Mouse (Mus musculus): Measurements from ENCODE around the gene H2-DMa. TPM values are rescaled to one million over a fixed set of nuclear protein-coding genes. Genes with fewer than 3 reads are reported as not detected.
A peak's percentile ranks its signal among the peaks of the same experiment; 100 is the strongest.

H2-DMa gene
- total RNA-seq, 2 experiments from 2014 or later: 26.6 to 27.7 TPM

- DNase-seq (ENCODE audit: extremely low spot score in 1 of 2, low spot score in 2 of 2): peak; percentile 86 to 92
- intact Hi-C loops (cut with DNase I): no loop called here
Measured at GRCm38 (mm10) chr17:34121172-34121878, 2.0 kb downstream of the H2-DMa start.

GRCm38 (mm10) chr17:34121879-34122187, 2.5 kb downstream of the H2-DMa start:
- DNase-seq (ENCODE audit: extremely low spot score in 1 of 2, low spot score in 2 of 2): peak; percentile 60 to 85
- intact Hi-C loops (cut with DNase I): no loop called here

- intact Hi-C loops (cut with DNase I): no loop called here
Measured at GRCm38 (mm10) chr17:34122188-34122984, 3.0 kb downstream of the H2-DMa start, which contains the start of gene Brd2. Gene Brd2, minus strand, starts transcription at chr17:34122634.

DNA sequence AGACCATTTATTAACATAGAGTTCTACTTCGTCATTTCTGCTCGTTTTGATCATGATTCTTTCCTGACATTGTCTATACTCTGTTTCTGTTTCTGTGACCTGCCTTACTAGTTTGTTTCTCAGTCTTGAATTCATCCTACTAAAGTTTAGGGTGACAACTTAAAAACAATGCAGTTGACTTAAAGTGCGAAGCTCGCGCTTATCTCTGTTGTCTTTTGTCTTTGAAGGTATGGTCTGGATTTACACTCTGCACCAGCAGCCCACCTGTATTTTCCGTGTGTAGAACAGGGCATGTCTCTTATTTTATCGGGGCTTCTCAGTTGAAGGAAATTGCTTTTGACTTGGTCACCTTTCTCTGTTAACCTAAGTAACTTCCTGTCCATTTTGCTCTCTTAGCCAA, 3.8 kb downstream of the H2-DMa start:
- no peak for DNase-seq (ENCODE audit: extremely low spot score in 1 of 2, low spot score in 2 of 2)
- intact Hi-C loops (cut with DNase I): no loop called here

More at GRCm38 (mm10) chr17:34122188-34122984, 3.0 kb downstream of the H2-DMa start, which contains the start of gene Brd2:
- peak; percentile 93 to 98 for DNase-seq (ENCODE audit: extremely low spot score in 1 of 2, low spot score in 2 of 2)

- DNase-seq (ENCODE audit: extremely low spot score in 1 of 2, low spot score in 2 of 2): no peak
- intact Hi-C loops (cut with DNase I): no loop called here
Measured at GRCm38 (mm10) chr17:34123518-34123917, 4.2 kb downstream of the H2-DMa start.

DNA sequence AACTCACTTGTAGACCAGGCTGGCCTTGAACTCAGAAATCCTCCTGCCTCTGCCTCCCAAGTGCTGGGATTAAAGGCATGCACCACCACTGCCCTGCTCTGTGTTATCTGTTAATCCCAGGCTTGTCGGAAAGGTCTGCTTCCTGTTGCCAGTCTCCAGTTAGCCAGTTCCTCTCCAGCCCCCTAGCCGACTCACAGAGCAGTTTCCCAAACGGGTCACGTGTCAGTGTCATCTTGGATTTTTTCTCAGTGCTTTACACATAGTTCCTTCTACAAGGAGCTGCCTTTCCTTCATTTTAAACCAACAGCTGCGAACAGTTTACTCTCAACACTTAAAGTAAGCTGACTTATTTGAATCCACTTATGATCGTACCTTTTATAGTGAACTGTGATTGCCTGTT, 5.3 kb downstream of the H2-DMa start:
- no peak for DNase-seq (ENCODE audit: extremely low spot score in 1 of 2, low spot score in 2 of 2)
- intact Hi-C loops (cut with DNase I): no loop called here

DNA sequence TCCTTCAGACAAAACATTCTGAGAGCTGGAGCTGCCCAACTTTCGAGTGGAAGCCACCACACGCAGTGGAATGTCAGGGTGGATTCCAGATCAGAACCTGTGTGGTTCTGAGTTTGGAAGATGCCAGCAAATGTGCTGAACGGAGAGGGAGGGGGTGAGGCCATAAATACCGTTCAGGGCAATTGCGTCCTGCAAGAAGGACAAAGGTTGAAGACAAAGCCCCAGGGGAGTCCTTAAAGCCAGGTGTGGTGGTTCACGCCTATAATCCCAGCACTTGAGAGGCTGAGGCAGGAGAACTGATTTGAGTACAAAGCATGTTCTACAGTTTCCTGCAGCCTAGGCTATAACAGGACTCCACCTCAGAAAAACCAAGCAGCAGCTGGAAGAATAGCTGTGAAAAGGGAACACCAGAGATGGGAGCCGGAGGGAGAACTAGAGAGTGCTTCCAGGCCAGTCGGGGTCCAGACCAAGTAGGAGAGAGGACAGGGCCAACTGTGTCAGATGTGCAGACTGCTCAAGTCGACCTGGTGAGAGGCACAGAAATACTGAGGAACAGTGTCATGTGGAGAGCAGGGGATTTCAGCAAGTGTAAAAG, 7.6 kb downstream of the H2-DMa start:
- no peak for DNase-seq (ENCODE audit: extremely low spot score in 1 of 2, low spot score in 2 of 2)
- intact Hi-C loops (cut with DNase I): no loop called here

DNA sequence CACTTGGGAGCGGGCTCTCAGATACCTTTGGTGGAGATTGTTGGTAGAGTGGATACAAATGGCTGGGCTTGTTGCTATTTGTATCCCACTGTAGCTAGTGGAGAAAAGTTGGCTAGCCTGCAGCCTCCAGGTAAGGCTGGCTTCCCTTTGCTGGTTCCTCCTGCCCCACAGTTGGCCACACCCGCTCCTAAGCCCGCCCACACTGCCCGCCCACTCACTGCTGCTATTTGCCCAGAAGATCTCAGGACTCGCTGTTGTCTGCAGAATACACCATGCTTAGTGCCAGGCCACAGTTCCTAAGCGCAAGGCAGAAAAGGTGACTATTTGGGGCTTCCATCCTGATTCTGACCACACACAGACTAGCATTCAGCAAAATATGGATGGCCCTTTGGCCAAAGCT, 8.1 kb downstream of the H2-DMa start:
- peak in 1 of 2 experiments; percentile 71 for DNase-seq (ENCODE audit: extremely low spot score in 1 of 2, low spot score in 2 of 2)
- intact Hi-C loops (cut with DNase I): no loop called here

DNA sequence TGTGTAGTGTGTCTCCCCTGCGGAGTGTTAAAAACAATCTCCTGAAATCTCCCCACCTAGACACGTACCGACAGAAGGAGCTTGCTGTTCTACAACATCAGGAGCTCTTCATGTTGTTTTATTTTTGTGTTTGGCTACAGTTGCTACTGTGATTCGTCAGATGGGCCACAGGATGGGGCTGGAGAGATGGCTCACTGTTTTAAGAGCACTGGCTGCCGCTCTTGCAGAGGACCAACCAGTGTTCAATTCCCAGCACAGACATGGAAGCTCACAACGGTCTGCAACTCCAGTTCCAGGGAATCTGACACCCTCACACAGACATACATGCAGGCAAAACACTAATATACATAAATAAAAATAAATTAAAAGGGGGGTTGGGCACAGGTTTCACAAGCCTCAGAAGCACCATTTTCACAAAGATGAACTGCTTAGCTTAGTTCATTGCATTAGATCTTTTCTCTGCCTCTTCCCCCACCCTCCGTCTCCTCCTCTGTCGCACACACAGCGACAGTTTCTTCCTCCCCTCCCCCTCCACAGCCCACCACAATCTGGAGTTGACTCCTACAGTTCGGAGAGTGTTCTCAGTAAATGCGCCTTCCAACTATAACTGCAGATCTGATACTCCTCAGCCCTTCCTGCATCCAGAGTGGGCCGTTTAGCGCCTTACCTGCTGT, 9.1 kb downstream of the H2-DMa start:
- intact Hi-C loops (cut with DNase I): no loop called here
- peak in 1 of 2 experiments; percentile 54 for DNase-seq (ENCODE audit: extremely low spot score in 1 of 2, low spot score in 2 of 2)

DNA sequence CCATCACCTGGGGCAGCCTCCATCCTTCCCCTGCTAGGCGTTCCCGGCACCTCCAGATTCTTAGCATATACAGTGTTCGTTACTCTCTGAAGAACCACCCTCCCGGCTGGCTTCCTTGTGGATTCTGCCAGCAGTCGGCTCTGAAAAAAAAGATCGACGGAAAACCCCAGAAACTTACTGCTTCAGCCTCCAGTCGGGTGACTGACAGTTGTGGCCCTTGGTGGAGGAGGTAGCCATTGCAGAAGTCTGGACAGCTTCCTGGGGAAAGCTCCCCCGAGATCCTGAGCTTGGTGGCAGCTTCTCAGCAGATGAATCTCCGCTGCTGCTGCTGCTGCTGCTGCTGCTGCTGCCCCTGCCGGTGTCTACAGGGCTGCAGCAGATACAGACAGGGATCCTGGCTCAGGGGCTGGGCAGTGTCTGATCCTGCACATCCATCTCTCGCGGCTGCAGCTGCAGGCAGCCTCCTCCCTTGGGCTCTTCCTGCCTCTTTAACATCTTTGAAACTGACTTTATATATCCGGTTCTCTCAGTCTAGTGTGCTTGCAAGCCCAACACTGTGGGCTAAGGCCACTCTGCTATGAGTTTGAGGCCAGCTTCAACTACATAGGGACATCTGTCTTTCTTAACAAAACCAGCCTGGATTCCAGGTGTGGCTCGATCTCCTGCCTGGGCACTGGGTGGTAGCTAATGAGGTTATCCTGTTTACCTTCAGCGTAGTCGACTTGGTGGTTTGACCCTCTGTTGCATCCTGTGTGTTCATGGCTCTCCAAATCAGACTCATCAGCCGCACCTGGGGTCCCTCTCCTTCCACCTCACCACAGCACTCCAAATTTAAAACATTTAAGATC, 9.8 kb downstream of the H2-DMa start:
- intact Hi-C loops (cut with DNase I): no loop called here

DNA sequence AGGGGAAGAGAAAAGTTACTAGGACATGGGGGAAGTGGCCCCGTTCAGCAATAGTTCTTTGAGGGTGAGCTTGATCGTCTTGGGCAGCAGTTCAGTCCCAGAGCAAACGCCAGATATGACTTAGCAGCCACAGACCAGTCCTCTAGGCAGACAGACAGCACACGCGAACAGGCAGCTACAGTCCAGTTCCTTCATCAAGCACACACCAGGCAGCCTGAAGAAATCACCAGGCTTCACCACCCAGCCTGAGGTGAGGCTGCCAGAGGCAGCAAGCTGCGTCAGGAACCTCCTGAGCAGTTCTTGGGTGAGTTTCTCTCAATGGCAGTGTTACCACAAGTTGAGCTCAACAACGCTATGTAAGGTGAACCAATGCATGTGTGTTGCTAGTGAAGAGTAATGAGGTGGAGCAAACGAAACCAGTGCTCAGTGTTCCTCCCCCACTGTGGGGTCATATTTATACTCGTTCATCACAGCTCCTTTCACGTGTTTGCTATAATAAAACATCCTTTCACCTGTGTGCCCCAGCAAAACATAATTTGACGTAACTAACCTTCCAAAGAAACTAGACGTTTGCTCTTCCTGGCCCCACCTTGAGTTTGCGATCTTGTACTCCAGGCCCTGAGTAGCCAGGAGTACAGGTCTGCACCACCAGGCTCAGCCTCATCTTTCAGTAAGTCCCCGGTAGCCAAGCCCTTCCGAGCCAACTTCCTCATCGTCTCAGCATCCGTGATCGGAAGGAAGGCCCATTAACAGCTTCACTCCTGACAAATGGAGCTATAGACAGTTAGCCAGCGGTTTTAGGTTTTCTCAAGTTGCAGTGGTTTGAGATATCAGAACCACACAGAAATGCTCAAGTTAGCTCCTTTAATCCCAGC, 11.0 kb downstream of the H2-DMa start:
- intact Hi-C loops (cut with DNase I): no loop called here
- DNase-seq (ENCODE audit: extremely low spot score in 1 of 2, low spot score in 2 of 2): no peak

More for the DNA sequence above, 9.8 kb downstream of the H2-DMa start:
- no peak for DNase-seq (ENCODE audit: extremely low spot score in 1 of 2, low spot score in 2 of 2)

GRCm38 (mm10) chr17:34131911-34132310, 12.6 kb downstream of the H2-DMa start:
- DNase-seq (ENCODE audit: extremely low spot score in 1 of 2, low spot score in 2 of 2): no peak
- intact Hi-C loops (cut with DNase I): no loop called here

DNA sequence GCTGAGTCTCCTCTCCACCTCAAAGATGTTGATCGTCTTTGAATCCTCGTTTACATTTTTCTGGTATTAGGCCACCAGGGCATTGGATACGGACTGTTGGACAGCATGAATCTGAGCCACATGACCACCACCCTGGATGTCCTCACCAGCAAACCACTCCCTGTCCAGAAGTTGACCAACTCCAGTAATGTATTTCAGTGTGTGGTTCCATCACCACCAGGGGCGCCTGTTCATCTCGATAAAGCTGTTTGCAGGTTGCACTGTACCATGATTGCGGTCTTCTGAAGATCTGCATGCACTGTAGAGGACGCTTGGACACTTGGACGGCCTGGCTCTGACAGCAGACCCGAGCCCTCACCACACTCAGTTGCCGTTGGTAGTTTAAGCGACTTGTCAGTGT, 13.9 kb downstream of the H2-DMa start:
- intact Hi-C loops (cut with DNase I): no loop called here
- no peak for DNase-seq (ENCODE audit: extremely low spot score in 1 of 2, low spot score in 2 of 2)

DNA sequence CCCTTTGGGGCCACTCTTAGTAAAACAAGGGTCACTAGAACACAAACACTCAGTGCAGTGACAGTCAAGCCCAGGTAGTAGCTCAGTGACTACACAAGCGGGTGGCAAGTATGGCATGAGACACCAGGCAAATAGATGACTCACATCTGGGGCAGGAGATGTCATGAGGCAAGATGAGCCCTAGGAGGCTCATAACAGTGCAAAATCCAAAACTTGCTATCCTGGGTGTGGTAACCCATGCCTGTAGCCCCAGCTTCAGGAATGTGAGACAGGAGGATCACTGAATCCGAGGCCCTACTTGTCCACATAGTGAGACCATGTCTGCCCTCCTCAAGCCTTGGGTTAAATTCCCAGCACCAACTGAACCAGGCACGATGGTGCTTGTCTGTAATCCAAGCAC, 15.1 kb downstream of the H2-DMa start:
- no peak for DNase-seq (ENCODE audit: extremely low spot score in 1 of 2, low spot score in 2 of 2)
- intact Hi-C loops (cut with DNase I): no loop called here

- intact Hi-C loops (cut with DNase I): no loop called here
Measured at GRCm38 (mm10) chr17:34135297-34136224, 16.2 kb downstream of the H2-DMa start.

DNA sequence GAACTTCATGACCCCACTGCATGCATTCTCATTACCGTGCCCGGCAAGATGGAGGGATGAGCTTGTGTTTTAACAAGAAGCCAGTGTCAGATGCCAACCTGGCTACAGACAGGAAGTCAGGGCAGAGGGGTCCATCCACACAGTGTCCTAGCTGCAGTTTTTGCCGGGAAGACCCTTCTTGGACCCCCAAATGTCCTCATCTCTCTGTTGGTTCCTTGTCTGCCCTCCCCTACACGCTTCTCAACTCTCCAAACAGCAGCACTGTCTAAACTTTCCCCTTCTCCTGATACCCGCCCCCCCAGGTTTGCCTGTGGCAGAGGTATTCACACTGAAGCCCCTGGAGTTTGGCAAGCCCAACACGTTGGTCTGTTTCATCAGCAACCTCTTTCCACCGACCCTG, 18.3 kb downstream of the H2-DMa start:
- no peak for DNase-seq (ENCODE audit: extremely low spot score in 1 of 2, low spot score in 2 of 2)
- intact Hi-C loops (cut with DNase I): no loop called here

More at GRCm38 (mm10) chr17:34135297-34136224, 16.2 kb downstream of the H2-DMa start:
- peak; percentile 97 to 98 for DNase-seq (ENCODE audit: extremely low spot score in 1 of 2, low spot score in 2 of 2)

GRCm38 (mm10) chr17:34138655-34139054, 19.3 kb downstream of the H2-DMa start:
- DNase-seq (ENCODE audit: extremely low spot score in 1 of 2, low spot score in 2 of 2): no peak
- intact Hi-C loops (cut with DNase I): no loop called here
